Mouse (Mus musculus) kidney, adult 2 months (tissue): Measurements from ENCODE around the gene Stk4. TPM values are rescaled to one million over a fixed set of nuclear protein-coding genes. Genes with fewer than 3 reads are reported as not detected.

Source experiments
- DNase-seq: peaks from one replicate; pipeline ENCODE4 v3.0.0; 2021
- H3K27ac ChIP-seq: fragments of 200-500 bp; 2 replicates; pipeline ENCODE4 v1.5.1; 2012; ENCODE audit warnings: low read depth, low read length, control low read depth, inconsistent platforms; ENCODE audit not compliant: insufficient read depth
- H3K27me3 ChIP-seq: fragments of 200-500 bp; replicated peaks from 2 replicates; pipeline ENCODE4 v1.6.1; 2012; ENCODE audit warnings: mild to moderate bottlenecking, moderate library complexity, low read length, inconsistent platforms; ENCODE audit not compliant: control insufficient read depth, insufficient read depth
- H3K36me3 ChIP-seq: fragments of 200-500 bp; 2 replicates; pipeline ENCODE4 v1.6.1; 2012; ENCODE audit warnings: mild to moderate bottlenecking, moderate library complexity, low read length, inconsistent platforms; ENCODE audit not compliant: control insufficient read depth, insufficient read depth
- H3K4me1 ChIP-seq: fragments of 200-500 bp; 2 replicates; pipeline ENCODE4 v1.6.1; 2011; ENCODE audit warnings: low read length; ENCODE audit not compliant: control insufficient read depth, insufficient read depth
- H3K4me3 ChIP-seq: fragments of 200-500 bp; 2 replicates; pipeline ENCODE4 v1.5.1; 2011; ENCODE audit warnings: mild to moderate bottlenecking, low read depth, low read length, control low read depth; ENCODE audit not compliant: insufficient read depth
- CTCF ChIP-seq: fragments of 200-500 bp; conservative IDR thresholded peaks from 2 replicates; pipeline ENCODE4 v1.5.1; 2011; ENCODE audit warnings: low read depth, mild to moderate bottlenecking, control low read depth, low read length, moderate library complexity, mixed read lengths; ENCODE audit not compliant: insufficient read depth, insufficient read length
- POLR2A ChIP-seq: fragments of 200-500 bp; IDR thresholded peaks from one replicate; pipeline ENCODE4 v1.6.1; 2011; ENCODE audit warnings: low read depth, low read length, control low read depth
- WGBS: fragments of 180-500 bp; shearing (Covaris S2); methylation state at CpG from one replicate; pipeline ENCODE4 v1.1.7; 2018; 5-methylcytosine and 5-hydroxymethylcytosine counted together
- polyA plus RNA-seq: library from polyadenylated mRNA; depleted of rRNA; stranded (reverse); fragments of >200 nt; gene quantifications from 2 replicates; pipeline ENCODE4 v1.2.3, GENCODE M21; 2012

Gene Stk4
- polyA plus RNA-seq, 1 experiment = 13.0 TPM

GRCm38 (mm10) chr2:164081577-164081976 lies 11.5 kb downstream of the Stk4 start:
- Histone ChIP-seq H3K4me1 (no peaks in the 10 kb centered on the region), H3K36me3 (no peaks in the 10 kb centered on the region), H3K27ac (no peak overlapping the region), H3K4me3 (no peak overlapping the region), H3K27me3 (no peaks in the 10 kb centered on the region)
- WGBS = 92% methylated on average over 10 of the region's 10 CpGs
- no peak for DNase-seq
- no peak for TF ChIP-seq CTCF
- no peak for TF ChIP-seq POLR2A

GRCm38 (mm10) chr2:164082175-164082574 lies 12.1 kb downstream of the Stk4 start:
- H3K27ac ChIP-seq = no peak overlapping the region
- DNase-seq = no peak
- no peaks in the 10 kb centered on the region for H3K4me1 ChIP-seq
- no peaks in the 10 kb centered on the region for H3K27me3 ChIP-seq
- TF ChIP-seq POLR2A = no peak
- TF ChIP-seq CTCF = no peak
- no peaks in the 10 kb centered on the region for H3K36me3 ChIP-seq
- WGBS = 66% methylated on average over 10 of the region's 10 CpGs
- H3K4me3 ChIP-seq = no peak overlapping the region

DNA sequence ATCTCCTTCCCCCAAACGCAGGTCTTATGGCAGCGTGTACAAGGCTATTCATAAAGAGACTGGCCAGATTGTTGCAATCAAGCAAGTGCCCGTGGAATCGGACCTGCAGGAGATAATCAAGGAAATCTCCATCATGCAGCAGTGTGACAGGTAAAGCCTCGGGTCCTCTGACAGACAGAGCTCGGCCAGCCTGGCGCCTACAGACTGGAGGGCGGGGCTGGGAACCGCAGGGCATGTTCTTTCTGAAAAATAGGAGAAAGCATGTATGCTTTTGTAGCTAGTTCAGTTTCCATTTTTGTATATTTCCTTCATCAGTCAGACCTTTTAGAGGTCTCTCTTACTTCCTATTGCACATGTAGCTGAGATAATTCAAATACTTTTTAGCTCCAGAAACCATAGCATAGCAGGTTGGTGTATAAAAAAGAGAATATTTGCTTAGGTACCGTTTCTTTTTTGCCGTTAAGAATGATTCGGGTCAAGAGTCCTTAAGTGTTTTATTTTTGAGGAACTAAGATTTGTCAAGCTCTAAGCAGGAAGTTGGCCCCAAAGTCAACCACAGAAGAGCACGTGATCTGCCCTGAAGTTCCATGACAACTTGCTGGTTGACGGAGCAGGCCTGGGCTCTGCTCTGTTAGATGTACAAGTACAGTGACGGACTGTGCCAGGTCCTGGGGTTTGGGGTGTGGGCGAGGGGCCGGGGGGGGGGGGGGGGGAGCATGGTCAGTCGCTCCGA lies 13.7 kb downstream of the Stk4 start:
- Histone ChIP-seq H3K27ac (no peak overlapping the region), H3K36me3 (no peaks in the 10 kb centered on the region), H3K4me3 (no peak overlapping the region), H3K4me1 (no peaks in the 10 kb centered on the region), H3K27me3 (no peaks in the 10 kb centered on the region)
- 81% methylated on average over 19 of the region's 19 CpGs for WGBS
- DNase-seq = no peak
- no peak for TF ChIP-seq POLR2A
- TF ChIP-seq CTCF = no peak

DNA sequence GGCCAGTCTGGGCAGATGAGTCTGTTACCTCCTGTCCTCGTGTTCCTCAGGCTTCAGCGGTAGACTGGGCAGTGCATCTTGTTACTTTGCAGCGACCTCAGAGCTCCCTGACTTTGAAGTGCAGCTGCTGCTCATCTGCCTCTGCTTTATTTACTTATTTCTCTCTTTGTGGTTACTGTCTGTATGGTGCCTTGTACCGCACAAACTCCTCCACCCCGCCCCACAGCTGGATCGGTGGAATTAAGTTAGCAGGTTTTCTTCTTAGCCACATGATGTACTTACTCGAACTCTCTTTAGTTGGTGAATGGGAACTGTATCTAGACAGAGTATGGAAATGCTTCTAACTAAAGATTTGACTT lies 14.2 kb downstream of the Stk4 start:
- no peaks in the 10 kb centered on the region for H3K4me1 ChIP-seq
- DNase-seq = no peak
- no peak overlapping the region for H3K27ac ChIP-seq
- WGBS = 80% methylated on average over 7 of the region's 7 CpGs
- no peak for TF ChIP-seq CTCF
- TF ChIP-seq POLR2A = no peak
- no peaks in the 10 kb centered on the region for H3K36me3 ChIP-seq
- H3K4me3 ChIP-seq = no peak overlapping the region
- H3K27me3 ChIP-seq = no peaks in the 10 kb centered on the region

DNA sequence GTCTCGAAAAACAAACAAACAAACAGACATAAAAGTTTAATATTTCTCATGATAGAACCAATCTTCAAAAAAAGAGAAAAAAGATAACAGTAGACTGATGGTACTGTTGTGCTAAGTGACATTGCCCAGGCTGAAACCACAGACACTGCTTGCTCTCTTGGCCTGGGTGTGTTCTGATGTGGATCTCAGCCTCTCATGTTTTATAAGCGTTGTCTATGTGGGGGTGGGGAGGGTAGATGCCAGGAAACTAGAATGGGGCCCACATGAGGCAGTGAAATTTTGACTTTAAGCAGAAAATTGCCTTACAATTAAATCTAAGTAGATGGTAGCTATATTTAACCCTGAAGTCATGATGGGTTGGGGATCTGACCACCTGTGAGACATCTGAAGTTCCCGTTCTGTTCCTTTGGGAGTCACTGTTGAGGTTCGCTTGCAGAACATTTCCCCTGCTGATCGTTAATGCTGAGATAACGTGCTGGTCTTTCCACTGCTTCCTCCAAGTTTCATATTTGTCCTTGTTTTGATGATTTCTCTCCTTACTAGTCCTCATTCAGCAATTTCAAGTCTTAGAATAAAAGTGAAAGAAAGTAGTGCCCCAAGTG lies 17.4 kb downstream of the Stk4 start:
- Histone ChIP-seq H3K27ac (no peak overlapping the region), H3K27me3 (no peaks in the 10 kb centered on the region), H3K4me3 (no peak overlapping the region), H3K36me3 (no peaks in the 10 kb centered on the region), H3K4me1 (no peaks in the 10 kb centered on the region)
- DNase-seq = no peak
- WGBS = 85% methylated on average over 6 of the region's 6 CpGs
- no peak for TF ChIP-seq CTCF
- no peak for TF ChIP-seq POLR2A

DNA sequence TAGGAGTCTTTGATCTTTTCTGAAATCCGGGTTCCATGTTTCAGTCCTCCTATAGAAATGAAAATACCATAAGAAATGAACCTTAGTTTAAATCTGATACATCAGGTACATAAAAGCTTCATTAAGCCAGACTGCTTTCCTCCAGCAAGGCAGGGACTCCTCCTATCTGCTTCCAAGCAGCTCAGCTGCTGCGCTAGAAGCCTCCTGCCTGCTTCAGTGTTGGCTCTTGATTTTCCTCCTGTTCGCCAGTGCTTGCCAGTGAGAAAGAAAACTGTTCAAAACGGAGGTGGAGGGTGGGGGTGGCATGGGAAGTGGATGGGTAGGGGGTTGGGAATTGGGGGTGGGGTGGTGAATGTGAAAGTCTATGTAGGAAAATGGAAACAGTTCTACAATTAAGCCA lies 19.4 kb downstream of the Stk4 start:
- Histone ChIP-seq H3K4me3 (no peak overlapping the region), H3K27me3 (no peaks in the 10 kb centered on the region), H3K4me1 (no peaks in the 10 kb centered on the region), H3K36me3 (no peaks in the 10 kb centered on the region), H3K27ac (no peak overlapping the region)
- DNase-seq = no peak
- 86% methylated on average over 4 of the region's 4 CpGs for WGBS
- TF ChIP-seq POLR2A (no peak), CTCF (no peak)

DNA sequence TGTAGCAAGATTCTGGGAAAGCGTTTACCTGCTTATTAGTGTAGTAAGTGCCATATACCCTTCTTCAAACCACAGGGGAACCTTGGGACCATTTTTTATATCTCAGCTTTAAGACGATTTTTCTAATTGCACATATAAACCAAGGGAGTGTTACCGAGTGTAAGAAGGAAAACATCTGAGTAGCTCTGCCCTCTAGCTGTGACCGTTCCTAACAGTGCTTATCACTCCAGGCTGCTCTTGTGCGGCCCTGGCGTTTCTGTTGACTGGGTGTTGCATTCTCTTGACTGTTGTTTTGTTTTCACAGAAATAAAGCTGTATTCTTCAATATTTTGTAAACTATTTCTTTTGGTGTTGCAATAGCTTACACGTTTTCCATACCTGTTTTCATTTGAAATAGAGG lies 24.0 kb downstream of the Stk4 start:
- H3K27me3 ChIP-seq = no peaks in the 10 kb centered on the region
- TF ChIP-seq POLR2A (no peak), CTCF (no peak)
- no peak for DNase-seq
- no peak overlapping the region for H3K27ac ChIP-seq
- peaks cover 3% of the 10 kb centered on the region for H3K36me3 ChIP-seq
- no peaks in the 10 kb centered on the region for H3K4me1 ChIP-seq
- H3K4me3 ChIP-seq = no peak overlapping the region
- WGBS = 65% methylated on average over 7 of the region's 7 CpGs
